Mouse (Mus musculus) c-Kit-negative CD71-positive TER-119-positive erythroid progenitor cells, embryonic 14.5 days (primary cell): ENCODE results near the gene Dkc1.

Experiments used
- DNase-seq: peaks from one replicate; pipeline ENCODE4 v3.0.0-alpha.2; 2013; ENCODE audit warnings: low read depth, low spot score

The Dkc1 gene

GRCm38 (mm10) chrX:75095369-75096162 lies at the start of gene Dkc1:
Dkc1 (plus strand) TSS chrX:75095854.
- peak; percentile 77 for DNase-seq

GRCm38 (mm10) chrX:75045931-75046330 lies 49.7 kb upstream of the Dkc1 start:
- DNase-seq, result no peak

- DNase-seq, result no peak
Observed at GRCm38 (mm10) chrX:75046921-75047635, 48.6 kb upstream of the Dkc1 start.

- no peak for DNase-seq
Observed at GRCm38 (mm10) chrX:75056120-75056775, 39.4 kb upstream of the Dkc1 start.

GRCm38 (mm10) chrX:75082351-75082750 lies 13.3 kb upstream of the Dkc1 start:
- DNase-seq, result no peak

- no peak for DNase-seq
Observed at GRCm38 (mm10) chrX:75083982-75084773, 11.5 kb upstream of the Dkc1 start.

GRCm38 (mm10) chrX:75084774-75085508 lies 10.7 kb upstream of the Dkc1 start, which contains the start of gene Gab3:
Gab3 (minus strand) TSS chrX:75085458.
- DNase-seq, result no peak

- no peak for DNase-seq
Observed at GRCm38 (mm10) chrX:75085654-75086053, 10.0 kb upstream of the Dkc1 start.

- peak; percentile 27 for DNase-seq
Observed at GRCm38 (mm10) chrX:75096163-75096770, 613 bp downstream of the Dkc1 start.

- DNase-seq, result no peak
Observed at GRCm38 (mm10) chrX:75098799-75099198, 3.1 kb downstream of the Dkc1 start.

GRCm38 (mm10) chrX:75102293-75102692 lies 6.6 kb downstream of the Dkc1 start:
- no peak for DNase-seq

GRCm38 (mm10) chrX:75115550-75115949 lies 19.9 kb downstream of the Dkc1 start:
- DNase-seq, result no peak

- DNase-seq, result no peak
Observed at GRCm38 (mm10) chrX:75125606-75126005, 30.0 kb downstream of the Dkc1 start.

GRCm38 (mm10) chrX:75126893-75127292 lies 31.2 kb downstream of the Dkc1 start:
- DNase-seq, result no peak

- no peak for DNase-seq
Observed at GRCm38 (mm10) chrX:75128333-75128980, 32.8 kb downstream of the Dkc1 start.

- DNase-seq, result no peak
Observed at GRCm38 (mm10) chrX:75129474-75129873, 33.8 kb downstream of the Dkc1 start.

GRCm38 (mm10) chrX:75130467-75131160 lies 35.0 kb downstream of the Dkc1 start, which contains the start of gene Mpp1:
Mpp1 (minus strand) TSS chrX:75131016.
- peak; percentile 81 for DNase-seq

GRCm38 (mm10) chrX:75136938-75137337 lies 41.3 kb downstream of the Dkc1 start:
- no peak for DNase-seq

GRCm38 (mm10) chrX:75137729-75138128 lies 42.1 kb downstream of the Dkc1 start:
- no peak for DNase-seq
